Mouse (Mus musculus): ENCODE results near the gene Ptpru.

DNA sequence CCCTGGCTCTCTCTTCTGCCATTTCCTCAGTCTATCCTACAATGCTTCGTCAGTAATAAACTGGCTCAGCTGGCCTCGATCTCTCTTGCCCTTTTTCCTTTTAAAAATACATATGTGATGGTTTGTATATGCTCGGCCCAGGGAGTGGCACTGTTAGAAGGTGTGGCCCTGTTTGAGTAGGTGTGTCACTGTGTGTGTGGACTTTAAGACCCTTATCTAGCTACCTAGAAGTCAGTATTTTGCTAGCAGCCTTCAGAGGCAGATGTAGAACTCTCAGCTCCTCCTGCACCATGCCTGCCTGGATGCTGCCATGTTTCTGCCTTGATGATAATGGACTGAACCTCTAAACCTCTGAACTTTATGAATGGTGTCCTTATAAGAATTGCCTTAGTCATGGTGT is 15.5 kb downstream of the Ptpru start:
- TF ChIP-seq POLR2A (IDR thresholded peaks at IDR 0.05; ENCODE audit: low read depth, low read length): no peak
- TF ChIP-seq CTCF (IDR thresholded peaks at IDR 0.05; ENCODE audit: extremely low read depth, insufficient read length, insufficient replicate concordance, low read depth, low read length): no peak
